Mouse (Mus musculus): ENCODE measurements at regions not wholly inside any gene's neighbourhood (a gene's known extent, or its start where the extent isn't known, plus 50 kb on each side); places are given as distances from the start of the nearest gene placed in this dataset.

- H3K36me3 ChIP-seq = no peaks in the 10 kb centered on the region
- no peak overlapping the region for H3K4me2 ChIP-seq (replicated peaks)
- H3K27ac ChIP-seq (replicated peaks) = no peak overlapping the region
- no peak for ATAC-seq (replicated peaks)
- no peak overlapping the region for H3K4me3 ChIP-seq
- H3K9me3 ChIP-seq = no peaks in the 10 kb centered on the region
- no peak overlapping the region for H3K9ac ChIP-seq (replicated peaks)
- H3K27me3 ChIP-seq = no peaks in the 10 kb centered on the region
- peaks cover 10% of the 10 kb centered on the region; the same call in 1 of the 2 replicates for H3K4me1 ChIP-seq
- 11% methylated on average over 8 of the region's 8 CpGs for WGBS
These were observed 67.8 kb downstream of the Dlk1 start for GRCm38 (mm10) chr12:109520414-109520813.

GRCm38 (mm10) chr12:109519838-109520237 lies 67.2 kb downstream of the Dlk1 start:
- peaks cover 10% of the 10 kb centered on the region; the same call in 1 of the 2 replicates for H3K4me1 ChIP-seq
- H3K9ac ChIP-seq (replicated peaks) = no peak overlapping the region
- H3K27ac ChIP-seq (replicated peaks) = no peak overlapping the region
- no peak overlapping the region for H3K4me3 ChIP-seq
- no peaks in the 10 kb centered on the region; the same call in 1 of the 2 replicates for H3K27me3 ChIP-seq
- H3K4me2 ChIP-seq (replicated peaks) = no peak overlapping the region
- ATAC-seq (replicated peaks) = no peak
- no peaks in the 10 kb centered on the region for H3K36me3 ChIP-seq
- 44% methylated on average over 5 of the region's 5 CpGs for WGBS
- H3K9me3 ChIP-seq = no peaks in the 10 kb centered on the region

- WGBS = 8% methylated on average over 7 of the region's 7 CpGs
- no peak for ATAC-seq (replicated peaks)
- Histone ChIP-seq H3K27me3 (no peaks in the 10 kb centered on the region; the same call in 1 of the 2 replicates), H3K4me2 (replicated peaks) (no peak overlapping the region), H3K9ac (replicated peaks) (no peak overlapping the region), H3K27ac (replicated peaks) (no peak overlapping the region), H3K4me3 (no peak overlapping the region), H3K9me3 (no peaks in the 10 kb centered on the region), H3K4me1 (peaks cover 10% of the 10 kb centered on the region; the same call in 1 of the 2 replicates), H3K36me3 (no peaks in the 10 kb centered on the region)
These were observed 65.9 kb downstream of the Dlk1 start for GRCm38 (mm10) chr12:109518413-109519021.

- Histone ChIP-seq H3K4me3 (no peak overlapping the region), H3K27ac (replicated peaks) (no peak overlapping the region), H3K4me1 (peaks cover 10% of the 10 kb centered on the region; the same call in 1 of the 2 replicates), H3K9ac (replicated peaks) (no peak overlapping the region), H3K36me3 (no peaks in the 10 kb centered on the region), H3K4me2 (replicated peaks) (no peak overlapping the region), H3K9me3 (no peaks in the 10 kb centered on the region), H3K27me3 (no peaks in the 10 kb centered on the region; the same call in 1 of the 2 replicates)
- ATAC-seq (replicated peaks) = no peak
- WGBS = 57% methylated on average over 7 of the region's 7 CpGs
These were observed 65.1 kb downstream of the Dlk1 start for GRCm38 (mm10) chr12:109517764-109518163.

- Histone ChIP-seq H3K27ac (replicated peaks) (no peak overlapping the region), H3K9ac (replicated peaks) (no peak overlapping the region), H3K9me3 (no peaks in the 10 kb centered on the region), H3K27me3 (no peaks in the 10 kb centered on the region; the same call in 1 of the 2 replicates), H3K36me3 (no peaks in the 10 kb centered on the region), H3K4me3 (no peak overlapping the region), H3K4me2 (replicated peaks) (no peak overlapping the region), H3K4me1 (peaks cover 10% of the 10 kb centered on the region; the same call in 1 of the 2 replicates)
- 75% methylated on average over 4 of the region's 4 CpGs for WGBS
- ATAC-seq (replicated peaks) = no peak
These were observed 64.3 kb downstream of the Dlk1 start for GRCm38 (mm10) chr12:109516961-109517360.

- Histone ChIP-seq H3K36me3 (no peaks in the 10 kb centered on the region), H3K4me3 (no peak overlapping the region), H3K4me2 (replicated peaks) (no peak overlapping the region), H3K27ac (replicated peaks) (no peak overlapping the region), H3K9me3 (no peaks in the 10 kb centered on the region), H3K9ac (replicated peaks) (no peak overlapping the region), H3K27me3 (no peaks in the 10 kb centered on the region; the same call in 1 of the 2 replicates), H3K4me1 (peaks cover 11% of the 10 kb centered on the region)
- 90% methylated on average over 9 of the region's 9 CpGs for WGBS
- no peak for ATAC-seq (replicated peaks)
These were observed 61.7 kb downstream of the Dlk1 start for GRCm38 (mm10) chr12:109514292-109514818.

All from forebrain, embryonic 15.5 days (tissue).